Mouse (Mus musculus) heart, embryonic 16.5 days (tissue): Measurements from ENCODE around the gene 6330409D20Rik. TPM values are rescaled to one million over a fixed set of nuclear protein-coding genes. Genes with fewer than 3 reads are reported as not detected.

Experiments used
- ATAC-seq: fragments of 200-750 bp; cut with Nextera tagmentation; replicated peaks from 2 replicates; pipeline ENCODE4 v1.8.0; 2017; ENCODE audit warnings: moderate number of reproducible peaks; ENCODE audit not compliant: insufficient read depth, low FRiP score; ENCODE audit errors: extremely low read depth
- H3K27ac ChIP-seq: fragments of 300-500 bp; sonication (generic); 2 replicates; pipeline ENCODE4 v1.5.1; 2014; ENCODE audit warnings: mild to moderate bottlenecking, low read length, control low read depth, moderate library complexity
- H3K27me3 ChIP-seq: fragments of 300-500 bp; sonication (generic); 2 replicates; pipeline ENCODE4 v1.6.1; 2014; ENCODE audit warnings: low read length, mixed read lengths; ENCODE audit not compliant: control insufficient read depth, insufficient read depth
- H3K36me3 ChIP-seq: fragments of 300-500 bp; sonication (generic); 2 replicates; pipeline ENCODE4 v1.6.1; 2014; ENCODE audit not compliant: control insufficient read depth, insufficient read depth
- H3K4me1 ChIP-seq: fragments of 300-500 bp; sonication (generic); 2 replicates; pipeline ENCODE4 v1.6.1; 2014; ENCODE audit warnings: low read length, mixed read lengths; ENCODE audit not compliant: control insufficient read depth, insufficient read depth
- H3K4me2 ChIP-seq: fragments of 300-500 bp; sonication (generic); 2 replicates; pipeline ENCODE4 v1.6.1; 2014; ENCODE audit warnings: low read depth, mild to moderate bottlenecking, control low read depth, low read length
- H3K4me3 ChIP-seq: fragments of 300-500 bp; sonication (generic); 2 replicates; pipeline ENCODE4 v1.5.1; 2014; ENCODE audit warnings: mild to moderate bottlenecking, control low read depth, low read length
- H3K9ac ChIP-seq: fragments of 300-500 bp; sonication (generic); 2 replicates; pipeline ENCODE4 v1.6.1; 2014; ENCODE audit warnings: low read length, control low read depth
- H3K9me3 ChIP-seq: fragments of 300-500 bp; sonication (generic); replicated peaks from 2 replicates; pipeline ENCODE4 v1.6.1; 2016; ENCODE audit warnings: low read length; ENCODE audit not compliant: control insufficient read depth
- WGBS: fragments of 180-500 bp; shearing (Covaris S2); extraction: QIAGEN DNeasy Blood & Tissue Kit; methylation state at CpG from one replicate; pipeline ENCODE4 v1.1.7; 2014; 5-methylcytosine and 5-hydroxymethylcytosine counted together
- polyA plus RNA-seq: library from polyadenylated mRNA; unstranded; fragments of >200 nt; fragmentation: Nextera tagmentation; extraction: Ambion mirVana; gene quantifications from 2 replicates; pipeline ENCODE4 v1.2.1, GENCODE M21; 2015

Gene 6330409D20Rik
- polyA plus RNA-seq, 1 experiment from 2014 or later: 0.26 TPM

- Histone ChIP-seq H3K27ac (no peak overlapping the region), H3K4me1 (peaks cover 14% of the 10 kb centered on the region), H3K4me2 (no peak overlapping the region), H3K36me3 (no peaks in the 10 kb centered on the region), H3K27me3 (no peaks in the 10 kb centered on the region), H3K9ac (no peak overlapping the region), H3K9me3 (no peaks in the 10 kb centered on the region), H3K4me3 (no peak overlapping the region)
- no peak for ATAC-seq
- 77% methylated on average over 4 of the region's 4 CpGs for WGBS
Measured at GRCm38 (mm10) chr2:32724149-32724548, 16.7 kb downstream of the 6330409D20Rik start.

DNA sequence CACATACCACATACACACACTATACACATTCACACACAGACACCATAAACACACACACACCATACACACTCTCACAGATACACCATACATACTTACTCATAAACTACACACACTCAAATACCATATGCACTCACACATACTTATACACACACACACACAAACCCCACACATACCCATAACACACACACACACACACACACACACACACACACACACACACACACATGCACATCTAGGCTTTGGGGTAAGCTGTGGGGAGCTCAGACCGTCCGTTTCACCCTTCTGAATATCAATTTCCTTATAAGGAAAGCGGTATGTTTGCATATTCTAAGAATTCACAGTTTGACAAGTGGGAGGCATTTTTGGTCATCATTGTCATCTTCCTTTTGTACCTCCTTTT, 18.2 kb downstream of the 6330409D20Rik start:
- H3K36me3 ChIP-seq: no peaks in the 10 kb centered on the region
- 55% methylated on average over 3 of the region's 3 CpGs for WGBS
- peaks cover 14% of the 10 kb centered on the region for H3K4me1 ChIP-seq
- H3K9ac ChIP-seq: no peak overlapping the region
- no peak overlapping the region; the same call in 1 of the 2 replicates for H3K4me2 ChIP-seq
- no peaks in the 10 kb centered on the region for H3K27me3 ChIP-seq
- H3K27ac ChIP-seq: no peak overlapping the region
- no peaks in the 10 kb centered on the region for H3K9me3 ChIP-seq
- no peak overlapping the region; the same call in 1 of the 2 replicates for H3K4me3 ChIP-seq
- ATAC-seq: no peak

GRCm38 (mm10) chr2:32722046-32722445, 18.8 kb downstream of the 6330409D20Rik start:
- Histone ChIP-seq H3K9me3 (no peaks in the 10 kb centered on the region), H3K4me3 (peak overlapping the region; percentile 40), H3K36me3 (no peaks in the 10 kb centered on the region), H3K4me1 (peaks cover 12% of the 10 kb centered on the region), H3K27ac (peak overlapping the region; percentile 4; the same call in 1 of the 2 replicates), H3K9ac (peak overlapping the region; percentile 34), H3K27me3 (no peaks in the 10 kb centered on the region), H3K4me2 (peak overlapping the region; percentile 49)
- ATAC-seq: no peak
- WGBS: 42% methylated on average over 6 of the region's 6 CpGs

GRCm38 (mm10) chr2:32720681-32721229, 20.1 kb downstream of the 6330409D20Rik start, which contains the start of gene Sh2d3c:
TSS of gene Sh2d3c (plus strand) at chr2:32721055.
- Histone ChIP-seq H3K27me3 (no peaks in the 10 kb centered on the region), H3K4me3 (peak within 1 kb of the TSS; percentile 40), H3K27ac (peak within 1 kb of the TSS; percentile 31), H3K9ac (peak within 1 kb of the TSS; percentile 54), H3K4me1 (peaks cover 11% of the 10 kb centered on the region), H3K4me2 (peak within 1 kb of the TSS; percentile 49), H3K36me3 (no peaks in the 10 kb centered on the region), H3K9me3 (no peaks in the 10 kb centered on the region)
- peak; percentile 38 for ATAC-seq
- WGBS: 30% methylated on average over 8 of the region's 8 CpGs

GRCm38 (mm10) chr2:32720053-32720452, 20.8 kb downstream of the 6330409D20Rik start:
- H3K9ac ChIP-seq: no peak overlapping the region
- no peak for ATAC-seq
- 88% methylated on average over 3 of the region's 3 CpGs for WGBS

DNA sequence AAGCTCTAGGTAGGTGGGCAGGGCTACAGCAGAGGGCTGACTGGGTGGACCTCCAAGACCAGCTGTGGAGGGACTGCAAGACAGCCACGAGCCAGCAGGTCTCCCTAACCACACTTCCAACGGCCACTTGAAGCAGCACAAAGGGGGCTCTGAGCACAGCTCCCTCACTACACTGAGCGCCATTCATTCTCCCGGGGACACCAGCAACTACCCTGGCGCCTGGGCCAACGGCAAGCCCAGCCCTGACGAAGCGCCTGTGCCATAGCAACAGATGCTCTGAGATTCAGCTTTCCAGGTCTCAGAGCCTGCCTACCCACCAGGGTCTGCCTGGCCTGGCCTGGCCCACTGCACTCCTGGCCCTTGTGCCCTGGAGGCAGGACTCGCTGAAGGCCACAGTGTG, 22.1 kb downstream of the 6330409D20Rik start:
- Histone ChIP-seq H3K4me1 (peaks cover 27% of the 10 kb centered on the region), H3K9ac (no peak overlapping the region), H3K4me2 (no peak overlapping the region), H3K27ac (no peak overlapping the region), H3K36me3 (no peaks in the 10 kb centered on the region), H3K9me3 (no peaks in the 10 kb centered on the region), H3K4me3 (no peak overlapping the region), H3K27me3 (no peaks in the 10 kb centered on the region)
- WGBS: 54% methylated on average over 9 of the region's 9 CpGs
- ATAC-seq: no peak

More at GRCm38 (mm10) chr2:32720053-32720452, 20.8 kb downstream of the 6330409D20Rik start:
- H3K27me3 ChIP-seq: no peaks in the 10 kb centered on the region
- H3K4me2 ChIP-seq: no peak overlapping the region
- peaks cover 14% of the 10 kb centered on the region for H3K4me1 ChIP-seq
- no peak overlapping the region for H3K4me3 ChIP-seq
- H3K36me3 ChIP-seq: no peaks in the 10 kb centered on the region
- H3K9me3 ChIP-seq: no peaks in the 10 kb centered on the region
- no peak overlapping the region; the same call in 1 of the 2 replicates for H3K27ac ChIP-seq

DNA sequence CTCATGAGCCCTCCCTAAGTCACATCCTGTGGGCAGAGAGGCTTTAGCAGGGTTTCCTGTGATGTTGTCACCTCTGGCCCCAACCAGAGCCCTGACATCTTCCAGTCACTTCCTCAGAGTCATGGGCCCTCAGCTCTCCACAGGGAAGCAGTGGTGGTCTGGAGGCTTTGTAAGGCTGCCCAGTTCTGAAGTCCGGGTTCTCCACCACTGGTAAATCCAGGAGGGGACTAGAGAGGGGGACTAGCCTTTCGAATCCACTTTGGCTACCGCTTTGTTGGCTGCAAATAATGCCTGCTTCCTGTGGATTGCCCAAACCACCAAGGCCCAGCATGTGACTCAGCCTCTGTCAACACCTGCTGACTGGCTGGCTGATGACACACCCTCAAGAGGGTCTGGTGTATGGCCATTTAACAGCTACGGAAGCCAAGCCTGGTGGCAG, 25.8 kb downstream of the 6330409D20Rik start:
- no peak overlapping the region for H3K9ac ChIP-seq
- ATAC-seq: no peak
- no peaks in the 10 kb centered on the region for H3K27me3 ChIP-seq
- peaks cover 3% of the 10 kb centered on the region for H3K36me3 ChIP-seq
- H3K4me1 ChIP-seq: peaks cover 29% of the 10 kb centered on the region
- WGBS: 30% methylated on average over 4 of the region's 4 CpGs
- no peaks in the 10 kb centered on the region for H3K9me3 ChIP-seq
- H3K4me2 ChIP-seq: no peak overlapping the region
- no peak overlapping the region for H3K4me3 ChIP-seq
- peak overlapping the region; percentile 97 for H3K27ac ChIP-seq

- Histone ChIP-seq H3K4me1 (peaks cover 29% of the 10 kb centered on the region), H3K9me3 (no peaks in the 10 kb centered on the region), H3K27ac (peak overlapping the region; percentile 97), H3K27me3 (no peaks in the 10 kb centered on the region), H3K9ac (peak overlapping the region; percentile 7; the same call in 1 of the 2 replicates), H3K4me3 (no peak overlapping the region), H3K4me2 (no peak overlapping the region; the same call in 1 of the 2 replicates), H3K36me3 (peaks cover 9% of the 10 kb centered on the region)
- WGBS: 38% methylated on average over 11 of the region's 11 CpGs
- no peak for ATAC-seq
Measured at GRCm38 (mm10) chr2:32714117-32714986, 26.5 kb downstream of the 6330409D20Rik start.
